Mouse (Mus musculus) heart, adult 2 months (tissue): ENCODE data around the gene Rffl. TPM values are rescaled to one million over a fixed set of nuclear protein-coding genes. Genes with fewer than 3 reads are reported as not detected.

Experiments
- DNase-seq, 2 experiments: peaks; one replicate each; pipeline ENCODE4 v3.0.0; 2021
- H3K27ac ChIP-seq: fragments of 200-600 bp; 2 replicates; pipeline ENCODE4 v1.8.1; 2022
- H3K27me3 ChIP-seq: fragments of 200-500 bp; 2 replicates; pipeline ENCODE4 v1.6.1; 2012; ENCODE audit warnings: mild to moderate bottlenecking, low read length, inconsistent platforms, mixed read lengths; ENCODE audit not compliant: control insufficient read depth, insufficient read depth
- H3K36me3 ChIP-seq: fragments of 200-500 bp; 2 replicates; pipeline ENCODE4 v1.6.1; 2012; ENCODE audit warnings: low read length, inconsistent platforms; ENCODE audit not compliant: control insufficient read depth, insufficient read depth
- H3K4me1 ChIP-seq: fragments of 200-500 bp; 2 replicates; pipeline ENCODE4 v1.6.1; 2011; ENCODE audit warnings: low read length; ENCODE audit not compliant: control insufficient read depth, insufficient read depth
- H3K4me3 ChIP-seq: fragments of 200-600 bp; 2 replicates; pipeline ENCODE4 v1.8.1; 2022
- H3K79me2 ChIP-seq: fragments of 200-500 bp; replicated peaks from 2 replicates; pipeline ENCODE4 v1.6.1; 2012; ENCODE audit warnings: mild to moderate bottlenecking, inconsistent platforms, low read length, moderate library complexity, mixed read lengths; ENCODE audit not compliant: control insufficient read depth, insufficient read depth
- H3K9ac ChIP-seq: fragments of 200-500 bp; 2 replicates; pipeline ENCODE4 v1.6.1; 2012; ENCODE audit warnings: low read depth, mild to moderate bottlenecking, control low read depth, inconsistent platforms, low read length, mixed read lengths
- CTCF ChIP-seq: fragments of 200-600 bp; IDR thresholded peaks from 2 replicates; pipeline ENCODE4 v1.8.1; 2022; ENCODE audit warnings: antibody characterized with exemption, mild to moderate bottlenecking, moderate library complexity
- EP300 ChIP-seq: fragments of 200-500 bp; IDR thresholded peaks from 2 replicates; pipeline ENCODE4 v1.6.1; 2011; ENCODE audit warnings: low read depth, low read length, control low read depth; ENCODE audit not compliant: insufficient read depth
- POLR2A ChIP-seq: fragments of 200-500 bp; IDR thresholded peaks from 2 replicates; pipeline ENCODE4 v1.6.1; 2011; ENCODE audit warnings: mild to moderate bottlenecking, low read depth, low read length, control low read depth; ENCODE audit not compliant: insufficient read depth
- WGBS: fragments of 180-500 bp; shearing (Covaris S2); methylation state at CpG from one replicate; pipeline ENCODE4 v1.1.7; 2018; 5-methylcytosine and 5-hydroxymethylcytosine counted together
- intact Hi-C: fragments of 180-260 bp; cut with DNase I; formaldehyde crosslinking; loops from one replicate; pipeline ENCODE4 v1.15.1; 2025
- polyA plus RNA-seq: library from polyadenylated mRNA; depleted of rRNA; stranded (reverse); fragments of >200 nt; gene quantifications from 2 replicates; pipeline ENCODE4 v1.2.3, GENCODE M21; 2012
- total RNA-seq, 2 experiments: library from RNA; stranded (reverse); gene quantifications; 2 replicates each; pipeline ENCODE4 v1.2.3; 2021

Rffl gene
- total and polyA plus RNA-seq, 3 experiments: 4.0 to 4.6 (median 4.3) TPM

DNA sequence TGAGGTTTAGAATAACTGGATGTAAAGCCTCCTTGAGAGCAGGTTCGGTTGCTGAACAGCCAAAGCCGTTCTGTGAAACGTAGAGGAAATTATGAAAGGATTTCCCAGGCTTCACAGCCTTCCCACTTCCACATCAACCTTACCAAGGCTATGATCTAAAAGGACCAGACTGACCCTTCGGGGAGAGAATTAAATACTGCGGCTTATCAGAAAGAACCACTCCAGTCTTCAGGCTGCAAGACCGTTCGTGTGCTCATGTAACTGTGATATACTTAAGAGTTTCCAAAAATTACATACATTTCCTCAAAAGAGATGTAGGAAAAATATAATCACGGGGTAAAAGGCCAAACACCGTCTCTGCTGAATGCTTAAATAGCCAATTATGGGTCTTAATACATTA is 8.4 kb downstream of the Rffl start:
- Histone ChIP-seq H3K79me2 (0 out of 2 replicates have a peak, but pooled peaks cover 1% of the 10 kb centered on the region), H3K27ac (no peak overlapping the region), H3K4me1 (peaks cover 2% of the 10 kb centered on the region), H3K9ac (no peak overlapping the region), H3K36me3 (no peaks in the 10 kb centered on the region), H3K4me3 (no peak overlapping the region), H3K27me3 (no peaks in the 10 kb centered on the region)
- intact Hi-C loops: no loop called here
- DNase-seq: no peak
- TF ChIP-seq EP300 (no peak), POLR2A (no peak), CTCF (no peak)
- 86% methylated on average over 9 of the region's 9 CpGs for WGBS

DNA sequence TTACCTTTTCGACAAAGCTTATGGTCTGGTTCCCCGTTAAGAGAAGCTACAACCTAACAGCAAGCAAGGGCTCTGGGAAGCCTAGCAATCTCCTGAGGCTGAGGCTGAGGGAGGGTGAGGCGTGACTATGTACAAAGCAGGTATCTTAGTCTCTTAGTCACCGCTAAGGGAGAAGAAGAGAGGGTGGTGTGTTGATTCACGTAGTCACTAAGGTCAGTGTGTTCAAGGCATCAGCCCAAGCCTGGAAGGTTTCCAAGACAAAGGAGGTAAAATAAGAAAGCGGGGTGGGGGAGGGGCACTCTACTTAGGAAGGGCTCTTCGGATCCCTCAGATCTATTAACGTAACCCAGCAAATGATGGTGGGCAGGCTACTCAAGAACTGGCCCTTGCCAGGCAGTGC is 9.5 kb downstream of the Rffl start:
- intact Hi-C loops: no loop called here
- DNase-seq: no peak
- Histone ChIP-seq H3K4me1 (peaks cover 4% of the 10 kb centered on the region), H3K27ac (no peak overlapping the region), H3K36me3 (no peaks in the 10 kb centered on the region), H3K4me3 (no peak overlapping the region), H3K79me2 (0 out of 2 replicates have a peak, but pooled peaks cover 1% of the 10 kb centered on the region), H3K27me3 (no peaks in the 10 kb centered on the region), H3K9ac (no peak overlapping the region)
- TF ChIP-seq CTCF (no peak), POLR2A (no peak), EP300 (no peak)
- WGBS: 52% methylated on average over 8 of the region's 8 CpGs

GRCm38 (mm10) chr11:82860759-82861158 is 10.3 kb downstream of the Rffl start:
- TF ChIP-seq CTCF (no peak), EP300 (no peak)
- Histone ChIP-seq H3K27me3 (no peaks in the 10 kb centered on the region), H3K4me1 (peaks cover 4% of the 10 kb centered on the region), H3K27ac (no peak overlapping the region), H3K36me3 (no peaks in the 10 kb centered on the region; the same call in 1 of the 2 replicates), H3K4me3 (no peak overlapping the region), H3K9ac (no peak overlapping the region), H3K79me2 (0 out of 2 replicates have a peak, but pooled peaks cover 1% of the 10 kb centered on the region)
- intact Hi-C loops: no loop called here
- 84% methylated on average over 6 of the region's 6 CpGs for WGBS
- DNase-seq: no peak

GRCm38 (mm10) chr11:82857307-82857848 is 13.6 kb downstream of the Rffl start:
- H3K36me3 ChIP-seq: no peaks in the 10 kb centered on the region; the same call in 1 of the 2 replicates
- WGBS: 55% methylated on average over 13 of the region's 13 CpGs
- peak overlapping the region; percentile 60 for H3K27ac ChIP-seq
- intact Hi-C loops: no loop called here
- no peak overlapping the region for H3K9ac ChIP-seq
- no peaks in the 10 kb centered on the region for H3K27me3 ChIP-seq
- H3K4me3 ChIP-seq: no peak overlapping the region
- peaks cover 4% of the 10 kb centered on the region for H3K4me1 ChIP-seq
- no peak for DNase-seq
- TF ChIP-seq POLR2A: 0 out of 2 replicates have a peak, but pooled peaks have one; percentile 20
- TF ChIP-seq EP300: no peak
- no peak for TF ChIP-seq CTCF
- peaks cover 1% of the 10 kb centered on the region; the same call in 1 of the 2 replicates for H3K79me2 ChIP-seq

- WGBS: 85% methylated on average over 10 of the region's 10 CpGs
- Histone ChIP-seq H3K4me3 (no peak overlapping the region), H3K27ac (no peak overlapping the region), H3K79me2 (no peaks in the 10 kb centered on the region; the same call in 1 of the 2 replicates), H3K27me3 (no peaks in the 10 kb centered on the region), H3K36me3 (no peaks in the 10 kb centered on the region; the same call in 1 of the 2 replicates), H3K9ac (no peak overlapping the region), H3K4me1 (peaks cover 2% of the 10 kb centered on the region)
- intact Hi-C loops: no loop called here
- TF ChIP-seq POLR2A (no peak), CTCF (no peak), EP300 (no peak)
- no peak for DNase-seq
Observed at GRCm38 (mm10) chr11:82856032-82856431, 15.0 kb downstream of the Rffl start.

DNA sequence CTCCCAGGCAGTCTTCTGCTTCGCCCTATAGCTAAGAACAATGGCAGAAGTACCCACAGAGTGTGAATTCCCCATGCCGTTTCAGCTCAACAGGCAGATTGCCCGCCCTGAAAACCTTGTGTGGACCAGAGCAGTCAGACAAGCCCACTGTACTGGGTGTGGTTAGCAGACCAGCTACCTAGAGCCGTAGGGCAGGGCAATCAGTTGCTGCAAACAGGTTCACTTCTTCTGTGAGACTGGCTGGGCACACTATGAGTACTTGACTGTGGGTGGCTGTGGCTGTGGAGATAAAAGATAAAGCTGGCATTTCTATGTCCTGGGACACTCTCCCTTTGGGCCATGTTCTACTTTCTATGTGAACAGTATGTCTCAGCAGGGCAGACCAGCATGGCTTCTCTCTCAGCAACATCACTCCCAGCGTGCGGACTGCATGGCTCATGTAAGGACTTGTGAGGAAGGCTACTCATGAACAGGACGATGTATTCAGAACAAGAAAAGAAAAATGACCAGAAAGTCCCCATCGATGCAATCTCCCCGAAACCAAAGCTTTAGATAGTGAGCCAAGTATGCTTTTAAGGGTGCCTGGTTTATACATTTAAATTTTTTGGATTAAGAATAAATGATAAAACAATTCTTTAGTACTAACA is 15.6 kb downstream of the Rffl start:
- TF ChIP-seq CTCF (no peak), EP300 (no peak), POLR2A (no peak)
- 89% methylated on average over 9 of the region's 9 CpGs for WGBS
- Histone ChIP-seq H3K4me1 (peaks cover 2% of the 10 kb centered on the region), H3K79me2 (no peaks in the 10 kb centered on the region; the same call in 1 of the 2 replicates), H3K27ac (no peak overlapping the region), H3K36me3 (no peaks in the 10 kb centered on the region; the same call in 1 of the 2 replicates), H3K27me3 (no peaks in the 10 kb centered on the region), H3K9ac (no peak overlapping the region), H3K4me3 (no peak overlapping the region)
- no peak for DNase-seq
- intact Hi-C loops: no loop called here
